Mouse (Mus musculus) testis, postnatal 10 days (tissue): Measurements from ENCODE around the gene Olfr303.
"Not testable (repeated sequence)": the region's sequence is repeated elsewhere in the genome, so short reads cannot be mapped to it uniquely, and the experiment has no call there.

Source experiments
- DNase-seq: peaks from one replicate; pipeline ENCODE4 v3.0.0; 2021; ENCODE audit warnings: low spot score

Gene Olfr303

GRCm38 (mm10) chr7:86397689-86398088, at the start of gene Olfr303:
Olfr303 (minus strand) TSS chr7:86397789.
- DNase-seq, result no peak

- no peak for DNase-seq
These were observed 6.0 kb upstream of the Olfr303 start, which contains the start of gene Olfr301 for GRCm38 (mm10) chr7:86403546-86403945. Olfr301 (plus strand) TSS chr7:86403846.

GRCm38 (mm10) chr7:86386558-86386957, 11.0 kb downstream of the Olfr303 start, which contains the start of gene Olfr304:
Olfr304 (minus strand) TSS chr7:86386658.
- no peak for DNase-seq

GRCm38 (mm10) chr7:86385769-86386168, 11.8 kb downstream of the Olfr303 start:
- DNase-seq, result no peak

- DNase-seq, result no peak
These were observed 30.8 kb downstream of the Olfr303 start, which contains the start of gene Olfr305 for GRCm38 (mm10) chr7:86366828-86367227. Olfr305 (minus strand) TSS chr7:86366928.

- not testable (repeated sequence) for DNase-seq
These were observed 51.3 kb downstream of the Olfr303 start for GRCm38 (mm10) chr7:86346296-86346695.

GRCm38 (mm10) chr7:86344253-86344652, 53.3 kb downstream of the Olfr303 start:
- DNase-seq, result no peak

- DNase-seq, result no peak
These were observed 54.6 kb downstream of the Olfr303 start for GRCm38 (mm10) chr7:86342881-86343565.
